Comparison of ENCODE assay signal across 24 mouse cellular contexts in genomic region chr1:151055396-151055795, GRCm38 (mm10).
"Had no signal": no experiment of that assay in that cellular context is flagged by ENCODE, and none has a peak within 500 bp of the region (broad histone marks: within the 10 kb centered on the region; RNA-seq: fewer than 3 reads in every experiment).

No protein-coding gene starts in this region.

- ATAC-seq: hindbrain, embryonic 16.5 days; inflammation-experienced regulatory T-cells, adult 6 months; intestine, embryonic 15.5 days; intestine, postnatal 0 days; liver, embryonic 12.5 days had no signal

- H3K27me3 ChIP-seq: heart, embryonic 12.5 days; intestine, embryonic 15.5 days; limb, embryonic 12.5 days; liver, embryonic 12.5 days had no signal

- H3K4me2 ChIP-seq: heart, embryonic 12.5 days; hindbrain, embryonic 14.5 days; intestine, embryonic 15.5 days; limb, embryonic 12.5 days; liver, embryonic 12.5 days had no signal

- H3K4me3 ChIP-seq: gastrocnemius, adult 2 months; heart, adult 2 months; heart, embryonic 12.5 days; intestine, embryonic 15.5 days; layer of hippocampus, adult 2 months; left cerebral cortex, adult 2 months; limb, embryonic 10.5 days; limb, embryonic 12.5 days; liver, embryonic 12.5 days had no signal

- H3K4me1 ChIP-seq: intestine, embryonic 15.5 days; liver, embryonic 12.5 days had no signal

- H3K27ac ChIP-seq: gastrocnemius, adult 2 months; heart, adult 2 months; hindbrain, embryonic 14.5 days; intestine, embryonic 15.5 days; layer of hippocampus, adult 2 months; left cerebral cortex, adult 2 months; limb, embryonic 10.5 days; limb, embryonic 12.5 days; liver, embryonic 12.5 days; liver, embryonic 14.5 days had no signal

- H3K9me3 ChIP-seq: heart, embryonic 12.5 days; intestine, embryonic 15.5 days; limb, embryonic 10.5 days; limb, embryonic 12.5 days; liver, embryonic 12.5 days had no signal

- DNase-seq: gastrocnemius, adult 2 months; gastrocnemius, postnatal 10 days; gastrocnemius, postnatal 25 days; heart, adult 11 months; heart, adult 2 months; heart, postnatal 10 days; kidney, adult 18-20 months; kidney, adult 8-10 months; kidney, postnatal 10 days; kidney, postnatal 25 days; kidney, postnatal 4 days; liver had no signal

- H3K9ac ChIP-seq: heart, embryonic 12.5 days; hindbrain, embryonic 14.5 days; intestine, embryonic 15.5 days; limb, embryonic 12.5 days; liver, embryonic 12.5 days; liver, embryonic 14.5 days had no signal

- H3K36me3 ChIP-seq: heart, embryonic 12.5 days; intestine, embryonic 15.5 days; limb, embryonic 10.5 days; limb, embryonic 12.5 days; liver, embryonic 12.5 days had no signal
